Mouse (Mus musculus) heart, adult 2 months (tissue): ENCODE results near the gene Golph3l.

Source experiments
- CTCF ChIP-seq: fragments of 200-600 bp; IDR thresholded peaks from 2 replicates; pipeline ENCODE4 v1.8.1; 2022; ENCODE audit warnings: antibody characterized with exemption, mild to moderate bottlenecking, moderate library complexity
- POLR2A ChIP-seq: fragments of 200-500 bp; IDR thresholded peaks from 2 replicates; pipeline ENCODE4 v1.6.1; 2011; ENCODE audit warnings: mild to moderate bottlenecking, low read depth, low read length, control low read depth; ENCODE audit not compliant: insufficient read depth

GRCm38 (mm10) chr3:95668026-95668425, 79.3 kb downstream of the Golph3l start:
- TF ChIP-seq CTCF (no peak), POLR2A (0 out of 2 replicates have a peak, but pooled peaks have one; percentile 32)
